Mouse (Mus musculus): Measurements from ENCODE around the gene Map3k4.

The Map3k4 gene

GRCm38 (mm10) chr17:12318663-12319201, at the start of gene Map3k4:
Gene Map3k4, minus strand, starts transcription at chr17:12318796.
- in situ Hi-C loops (cut with MboI; ENCODE audit: low pct_unique_long_range_greater_than_20kb in 1 of 2, low sequenced_read_pairs in 2 of 2, unreplicated experiment in 1 of 2) = no loop called here

DNA sequence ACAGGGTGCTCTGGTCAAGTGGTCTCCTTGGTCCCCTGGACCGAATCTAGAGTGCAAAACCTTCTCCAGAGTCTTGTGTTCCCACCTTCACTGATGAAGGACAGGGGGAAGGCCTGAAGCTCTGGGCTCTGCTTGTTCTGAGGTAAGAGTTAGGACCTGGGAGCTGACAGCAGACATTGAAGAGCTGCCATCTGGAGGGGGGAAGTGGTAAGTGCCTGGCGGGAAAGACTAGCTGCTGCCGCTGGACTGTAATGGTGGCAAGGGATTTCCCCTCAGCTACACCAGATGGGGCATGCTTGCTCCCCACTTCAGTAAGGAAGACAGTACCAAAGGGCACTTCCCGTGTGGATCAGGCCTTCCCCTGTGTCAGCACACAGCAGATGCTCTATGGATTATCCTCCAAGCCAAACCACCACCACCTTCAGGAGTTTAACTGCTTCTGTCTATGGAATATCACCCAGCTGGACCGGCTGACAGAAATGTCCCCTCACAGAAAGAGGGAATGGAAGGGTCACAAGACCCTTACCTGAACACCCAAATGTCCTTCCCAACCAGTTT, 48.9 kb upstream of the Map3k4 start:
- in situ Hi-C loops (cut with MboI; ENCODE audit: low pct_unique_long_range_greater_than_20kb in 1 of 2, low sequenced_read_pairs in 2 of 2, unreplicated experiment in 1 of 2) = loop anchor here in 1 of 2 experiments (10.0 kb wide), 2 partner anchors 153 to 323 kb away; no protein-coding TSS in a partner anchor

GRCm38 (mm10) chr17:12364426-12364735, 45.8 kb upstream of the Map3k4 start:
- in situ Hi-C loops (cut with MboI; ENCODE audit: low pct_unique_long_range_greater_than_20kb in 1 of 2, low sequenced_read_pairs in 2 of 2, unreplicated experiment in 1 of 2) = loop anchor here in 1 of 2 experiments (5.0 to 10.0 kb wide), 3 partner anchors 52 to 320 kb away; no protein-coding TSS in a partner anchor

- in situ Hi-C loops (cut with MboI; ENCODE audit: low pct_unique_long_range_greater_than_20kb in 1 of 2, low sequenced_read_pairs in 2 of 2, unreplicated experiment in 1 of 2) = loop anchor here in 1 of 2 experiments (5.0 to 10.0 kb wide), 3 partner anchors 52 to 319 kb away; no protein-coding TSS in a partner anchor
Measured at GRCm38 (mm10) chr17:12363601-12364425, 45.2 kb upstream of the Map3k4 start.

DNA sequence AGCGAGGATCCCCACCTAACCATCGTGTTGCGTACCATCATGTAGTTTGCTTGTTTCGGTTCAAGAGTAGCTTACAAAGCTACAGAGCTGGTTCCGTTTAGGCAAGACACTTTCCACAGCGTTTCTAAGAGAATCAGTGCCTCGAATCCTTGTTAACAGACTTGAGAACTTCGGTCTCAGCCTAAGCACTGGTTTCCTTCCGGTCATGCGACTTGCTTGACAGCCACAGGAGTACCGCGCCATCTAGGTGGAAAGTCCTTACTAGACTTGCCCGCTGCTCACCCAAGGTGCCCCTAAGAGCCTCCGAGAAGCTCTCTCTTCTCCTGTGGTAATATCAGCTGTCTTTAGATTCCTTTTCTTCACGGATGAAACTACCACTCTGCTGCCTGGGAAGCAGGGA, 41.3 kb upstream of the Map3k4 start:
- in situ Hi-C loops (cut with MboI; ENCODE audit: low pct_unique_long_range_greater_than_20kb in 1 of 2, low sequenced_read_pairs in 2 of 2, unreplicated experiment in 1 of 2) = loop anchor here in 1 of 2 experiments (5.0 to 10.0 kb wide), 3 partner anchors 48 to 315 kb away; no protein-coding TSS in a partner anchor

- in situ Hi-C loops (cut with MboI; ENCODE audit: low pct_unique_long_range_greater_than_20kb in 1 of 2, low sequenced_read_pairs in 2 of 2, unreplicated experiment in 1 of 2) = no loop called here
Measured at GRCm38 (mm10) chr17:12352781-12353180, 34.2 kb upstream of the Map3k4 start.

- in situ Hi-C loops (cut with MboI; ENCODE audit: low pct_unique_long_range_greater_than_20kb in 1 of 2, low sequenced_read_pairs in 2 of 2, unreplicated experiment in 1 of 2) = no loop called here
Measured at GRCm38 (mm10) chr17:12351564-12351963, 33.0 kb upstream of the Map3k4 start.

DNA sequence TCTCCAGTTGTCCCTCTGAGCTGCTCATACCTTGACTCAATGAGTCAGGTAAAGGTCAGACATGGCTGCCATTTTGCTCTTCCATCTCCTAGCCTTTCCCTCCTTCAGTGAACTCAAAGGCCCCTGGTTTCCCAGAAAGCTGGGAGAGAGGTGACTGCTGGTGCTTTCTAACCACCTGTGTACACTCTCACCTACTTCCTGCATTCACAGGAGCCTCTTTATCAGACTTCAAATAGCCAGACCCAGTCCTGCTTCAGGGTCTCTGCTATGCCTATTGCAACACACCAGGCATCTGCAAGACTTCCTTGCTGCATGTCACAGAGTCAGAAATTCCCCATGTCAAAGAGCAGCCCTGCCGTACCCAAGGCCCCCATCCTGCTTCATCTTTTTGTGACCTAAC, 28.9 kb upstream of the Map3k4 start:
- in situ Hi-C loops (cut with MboI; ENCODE audit: low pct_unique_long_range_greater_than_20kb in 1 of 2, low sequenced_read_pairs in 2 of 2, unreplicated experiment in 1 of 2) = no loop called here

DNA sequence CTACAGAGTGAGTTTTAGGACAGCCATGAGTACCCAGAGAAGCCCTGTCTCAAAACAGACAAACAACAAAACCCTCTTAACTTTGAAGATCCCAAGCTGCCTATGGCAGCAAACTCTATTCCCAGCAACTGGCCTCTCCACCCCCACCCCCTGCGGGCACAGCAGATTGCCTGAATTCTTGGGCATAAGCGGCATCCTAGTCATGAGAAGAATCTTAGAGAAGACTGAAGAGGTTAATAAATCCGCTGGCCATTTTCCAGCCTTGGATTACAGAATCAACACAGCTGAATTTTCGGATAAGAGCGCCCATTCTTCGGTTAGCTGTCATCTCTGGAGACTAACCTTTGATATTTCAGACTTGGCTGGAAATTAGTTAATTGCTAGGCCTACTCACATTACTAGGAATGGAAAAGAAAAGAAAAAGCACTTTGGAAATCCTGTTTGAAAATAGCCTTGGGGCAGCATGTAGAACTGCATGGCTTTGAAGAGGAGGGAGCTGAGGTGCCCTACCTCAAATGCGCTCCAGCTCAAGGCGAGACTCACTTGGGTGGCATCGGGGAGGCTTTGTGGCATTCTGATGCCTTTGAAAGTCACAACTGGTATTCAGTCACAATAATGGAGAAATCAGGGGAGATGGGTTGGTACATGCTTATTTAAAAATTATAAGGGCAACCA, 25.2 kb upstream of the Map3k4 start:
- in situ Hi-C loops (cut with MboI; ENCODE audit: low pct_unique_long_range_greater_than_20kb in 1 of 2, low sequenced_read_pairs in 2 of 2, unreplicated experiment in 1 of 2) = no loop called here

GRCm38 (mm10) chr17:12337156-12337555, 18.6 kb upstream of the Map3k4 start:
- in situ Hi-C loops (cut with MboI; ENCODE audit: low pct_unique_long_range_greater_than_20kb in 1 of 2, low sequenced_read_pairs in 2 of 2, unreplicated experiment in 1 of 2) = no loop called here

GRCm38 (mm10) chr17:12336073-12336868, 17.7 kb upstream of the Map3k4 start:
- in situ Hi-C loops (cut with MboI; ENCODE audit: low pct_unique_long_range_greater_than_20kb in 1 of 2, low sequenced_read_pairs in 2 of 2, unreplicated experiment in 1 of 2) = no loop called here

DNA sequence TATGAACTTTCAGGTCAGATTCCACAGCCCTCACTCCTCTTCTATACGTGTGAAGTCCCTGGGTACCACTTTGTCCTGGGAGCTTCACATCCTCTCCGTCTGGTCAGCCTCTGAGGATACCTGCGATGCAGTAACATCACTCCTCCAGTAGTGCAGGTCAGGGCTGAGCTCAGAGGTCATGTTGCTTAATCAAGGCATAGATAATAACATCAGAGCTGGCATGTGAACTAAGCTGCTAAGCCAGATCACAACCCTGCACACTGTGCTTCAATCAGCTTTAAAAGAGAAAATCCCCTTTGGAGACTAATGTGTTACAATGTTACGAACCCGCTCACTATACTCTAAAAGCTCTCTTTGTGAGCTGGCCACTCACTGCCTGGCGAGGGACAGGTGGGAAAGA, 16.5 kb upstream of the Map3k4 start:
- in situ Hi-C loops (cut with MboI; ENCODE audit: low pct_unique_long_range_greater_than_20kb in 1 of 2, low sequenced_read_pairs in 2 of 2, unreplicated experiment in 1 of 2) = no loop called here

DNA sequence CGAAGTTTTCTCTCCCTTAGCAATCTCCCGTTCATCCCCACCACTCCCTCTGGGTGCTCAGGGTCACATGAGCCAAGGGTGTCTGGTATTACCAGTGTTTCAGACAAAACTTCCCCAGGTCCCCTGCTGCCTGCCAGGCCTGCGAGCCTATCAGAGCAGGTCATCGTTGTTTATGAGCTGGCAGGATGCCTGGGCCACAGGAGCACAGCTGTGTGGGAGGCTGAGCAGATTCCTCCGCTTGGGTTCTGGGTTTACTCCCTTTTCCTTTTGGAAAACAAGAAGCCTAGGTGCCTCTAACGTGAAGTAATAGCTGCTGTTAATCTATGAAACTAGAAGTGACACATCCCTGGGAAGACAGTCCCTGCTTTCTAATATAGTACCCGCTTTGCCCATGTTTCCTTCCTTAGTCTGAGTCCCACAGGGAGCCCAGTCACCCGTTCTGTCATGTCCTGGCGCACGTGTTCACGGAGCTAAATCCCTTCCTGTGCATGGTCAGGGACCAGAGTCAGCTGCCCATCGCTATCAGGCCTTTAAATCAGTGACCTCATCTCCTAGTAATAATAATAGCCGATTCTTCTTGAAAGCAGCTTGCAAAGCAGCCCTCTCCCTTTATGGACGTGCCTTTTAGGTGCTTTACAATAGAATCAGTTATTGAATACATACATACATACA, 9.4 kb upstream of the Map3k4 start:
- in situ Hi-C loops (cut with MboI; ENCODE audit: low pct_unique_long_range_greater_than_20kb in 1 of 2, low sequenced_read_pairs in 2 of 2, unreplicated experiment in 1 of 2) = no loop called here

GRCm38 (mm10) chr17:12319786-12320185, 1.2 kb upstream of the Map3k4 start:
- in situ Hi-C loops (cut with MboI; ENCODE audit: low pct_unique_long_range_greater_than_20kb in 1 of 2, low sequenced_read_pairs in 2 of 2, unreplicated experiment in 1 of 2) = no loop called here

DNA sequence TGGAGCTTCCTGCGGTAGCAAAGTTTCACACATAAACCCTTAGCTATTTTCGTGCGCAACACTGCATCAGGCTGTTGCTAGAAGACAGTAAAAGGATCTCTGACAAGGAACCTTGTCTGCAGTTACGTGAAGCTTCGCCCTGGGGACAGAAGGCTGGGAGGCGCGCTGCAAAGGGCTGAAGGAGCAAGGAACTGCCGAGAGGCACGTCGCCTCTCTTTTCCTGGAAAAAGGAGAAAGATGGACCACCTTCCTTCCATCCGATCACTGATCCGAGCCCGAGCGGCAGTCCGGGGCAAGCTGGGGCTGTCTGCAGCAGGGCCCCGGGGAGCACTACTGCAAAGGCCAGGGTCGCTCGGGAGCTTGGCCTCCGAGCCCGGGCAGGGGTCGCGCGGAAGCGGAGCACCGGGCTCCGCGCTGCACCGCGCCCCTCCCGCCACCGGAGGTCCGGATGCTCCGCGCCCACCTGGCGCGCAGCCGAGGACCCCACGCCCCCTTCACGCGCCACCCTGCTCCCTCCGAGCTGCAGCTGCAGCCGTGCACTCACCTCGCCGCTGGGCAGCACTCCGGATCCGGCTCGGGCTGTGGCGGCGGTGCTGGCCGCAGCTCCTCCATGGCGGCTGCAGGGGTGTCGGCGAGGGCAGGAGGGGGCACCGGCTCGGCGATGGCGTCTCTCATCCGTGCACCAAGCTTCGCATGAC, 493 bp downstream of the Map3k4 start:
- in situ Hi-C loops (cut with MboI; ENCODE audit: low pct_unique_long_range_greater_than_20kb in 1 of 2, low sequenced_read_pairs in 2 of 2, unreplicated experiment in 1 of 2) = no loop called here

DNA sequence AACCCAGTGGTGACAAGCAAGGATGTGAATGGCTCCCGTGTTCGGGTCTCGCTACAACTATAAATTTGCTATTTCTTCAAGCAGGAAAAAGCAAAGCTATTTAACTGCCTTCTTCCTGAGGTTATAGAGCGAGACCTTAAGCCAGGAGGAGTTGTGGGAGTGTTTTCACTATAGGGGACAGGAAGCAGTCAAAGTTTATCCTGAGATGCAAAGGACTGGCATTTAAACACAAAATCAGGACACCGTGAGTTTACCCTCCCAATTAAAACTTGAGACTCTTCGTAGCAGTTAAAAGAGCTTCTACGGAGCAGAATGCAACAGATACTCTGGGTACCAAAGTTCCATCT, 1.0 kb downstream of the Map3k4 start:
- in situ Hi-C loops (cut with MboI; ENCODE audit: low pct_unique_long_range_greater_than_20kb in 1 of 2, low sequenced_read_pairs in 2 of 2, unreplicated experiment in 1 of 2) = no loop called here

DNA sequence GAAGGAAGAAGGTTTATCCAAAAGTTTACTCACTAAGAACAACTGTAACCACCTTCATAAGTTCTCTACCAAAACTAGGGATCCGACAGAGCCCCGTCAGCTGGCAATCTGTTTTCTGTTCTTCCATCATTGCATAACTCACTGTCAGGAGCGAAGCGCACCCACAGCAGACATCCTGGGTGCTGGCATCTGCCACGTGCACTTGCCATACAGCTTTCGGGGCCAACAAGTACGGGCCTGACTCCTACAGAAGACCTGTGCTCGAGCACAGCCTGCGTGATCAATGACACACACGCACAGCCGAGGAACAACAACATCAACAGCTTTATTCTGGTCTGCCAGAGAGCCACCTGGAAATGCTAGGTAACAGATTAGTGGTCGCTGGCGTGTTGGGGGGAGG, 2.3 kb downstream of the Map3k4 start:
- in situ Hi-C loops (cut with MboI; ENCODE audit: low pct_unique_long_range_greater_than_20kb in 1 of 2, low sequenced_read_pairs in 2 of 2, unreplicated experiment in 1 of 2) = no loop called here

Data from mouse embryonic stem cell (cell line).